Mouse (Mus musculus): Measurements from ENCODE around the gene Anapc2.
A peak's percentile ranks its signal among the peaks of the same experiment; 100 is the strongest.

The Anapc2 gene

GRCm38 (mm10) chr2:25273010-25273409 is 732 bp downstream of the Anapc2 start:
- no peak for DNase-seq

DNA sequence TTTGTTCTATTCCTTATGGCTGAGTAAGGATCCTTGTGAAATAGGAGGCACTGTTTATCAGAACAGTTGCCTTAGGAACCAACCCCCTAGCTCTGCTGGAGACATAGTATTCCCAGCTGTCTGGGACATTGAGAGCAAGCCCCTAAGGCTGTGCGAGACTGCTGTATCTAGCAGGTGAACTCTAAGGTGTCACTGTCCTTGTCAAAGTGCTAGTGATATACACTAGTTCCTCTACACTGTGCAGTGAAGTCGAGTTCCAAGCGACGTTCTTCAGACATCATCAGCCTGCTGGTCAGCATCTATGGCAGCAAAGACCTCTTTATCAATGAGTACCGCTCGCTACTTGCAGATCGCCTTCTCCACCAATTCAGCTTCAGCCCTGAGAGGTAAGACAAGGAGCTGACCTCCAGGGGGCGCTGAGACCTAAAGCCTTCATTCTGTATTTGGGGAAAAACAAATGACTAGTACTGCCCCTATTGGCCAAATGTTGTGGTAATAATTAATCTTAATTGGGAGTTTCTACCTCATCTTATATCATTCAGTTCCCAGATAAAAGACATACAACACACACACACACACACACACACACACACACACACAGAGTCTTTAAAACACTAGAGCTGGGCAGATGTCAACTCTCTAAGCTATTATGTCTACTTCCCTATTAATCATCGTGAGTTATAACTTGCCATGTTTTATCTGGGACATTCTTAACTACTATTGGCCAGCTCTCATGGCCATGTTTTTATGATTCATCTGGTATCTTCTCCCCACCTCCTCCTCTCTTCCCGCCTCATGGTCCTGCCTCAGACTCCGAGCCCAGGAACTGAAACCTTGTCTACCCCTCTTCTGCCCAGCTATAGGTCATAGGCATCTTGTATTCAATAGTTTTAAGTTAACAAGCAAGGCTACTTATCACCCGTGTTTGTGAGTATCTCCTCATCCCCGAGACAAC is 6.9 kb downstream of the Anapc2 start:
- DNase-seq: peak; percentile 90

DNA sequence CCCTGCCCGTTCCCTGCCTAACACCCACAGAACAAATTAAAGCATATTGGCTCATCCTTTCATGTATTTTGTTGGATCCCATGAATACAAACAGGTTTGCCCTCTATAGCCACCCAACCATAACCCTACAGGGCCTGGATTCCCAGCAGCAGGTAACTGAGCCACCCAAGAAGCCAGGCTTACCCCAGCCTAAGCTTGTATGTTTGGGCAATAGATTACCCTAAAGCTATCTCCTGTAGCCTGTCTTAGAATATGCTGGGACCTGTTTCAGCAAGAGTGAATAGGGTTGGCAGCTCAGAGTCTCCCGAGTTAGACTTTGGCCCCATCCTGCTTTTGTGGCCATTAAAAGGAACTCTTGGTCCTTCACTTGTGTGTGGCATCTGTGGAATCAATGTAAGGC is 13.3 kb downstream of the Anapc2 start:
- DNase-seq: no peak

- DNase-seq: no peak
These were observed 14.0 kb downstream of the Anapc2 start for GRCm38 (mm10) chr2:25286314-25286713.

- no peak for DNase-seq
These were observed 14.8 kb downstream of the Anapc2 start for GRCm38 (mm10) chr2:25286837-25287636.

DNA sequence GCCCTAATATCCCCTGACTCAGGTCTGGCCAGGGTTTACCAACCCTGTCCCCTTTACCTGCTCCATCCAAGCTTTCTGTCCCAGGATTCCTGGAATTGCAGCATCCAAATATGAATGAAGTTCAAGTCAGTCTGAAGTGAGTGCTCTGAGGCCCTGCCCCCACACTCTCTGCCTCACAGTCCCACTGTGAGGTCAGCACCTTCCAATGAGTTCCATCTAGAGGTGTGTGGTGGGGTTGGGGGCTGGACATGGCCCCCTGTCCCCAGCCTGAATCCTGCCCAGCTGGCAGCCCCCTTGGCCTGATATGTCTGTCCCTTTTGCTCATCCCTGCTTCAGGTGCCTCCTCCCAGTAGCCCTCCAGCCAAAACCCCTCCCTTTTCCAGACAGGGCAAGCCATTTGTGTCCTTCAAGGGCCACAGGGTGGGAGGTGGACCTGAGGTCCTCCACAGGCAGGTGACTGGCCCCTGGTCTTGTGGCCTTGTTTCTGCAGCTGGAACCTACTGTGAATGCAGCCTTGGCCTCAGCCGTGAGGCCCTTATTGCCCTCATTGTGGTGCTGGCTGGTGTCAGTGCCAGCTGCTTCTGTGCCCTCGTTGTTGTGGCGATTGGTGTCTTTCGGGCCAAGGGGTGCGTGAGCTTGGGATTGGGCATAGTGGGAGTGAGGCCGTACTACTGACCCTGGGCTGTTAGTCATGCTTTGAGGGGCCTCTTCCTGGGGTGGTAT is 15.8 kb downstream of the Anapc2 start, which contains the start of gene Tmem210:
Gene Tmem210 (plus strand): TSS at position 219 of the 723 bp plus-strand sequence.
- DNase-seq: no peak

- no peak for DNase-seq
These were observed 16.6 kb downstream of the Anapc2 start for GRCm38 (mm10) chr2:25288734-25289345.

GRCm38 (mm10) chr2:25289651-25290050 is 17.4 kb downstream of the Anapc2 start, which contains the start of gene Lrrc26:
TSS of gene Lrrc26 (plus strand) at chr2:25289915.
- no peak for DNase-seq

DNA sequence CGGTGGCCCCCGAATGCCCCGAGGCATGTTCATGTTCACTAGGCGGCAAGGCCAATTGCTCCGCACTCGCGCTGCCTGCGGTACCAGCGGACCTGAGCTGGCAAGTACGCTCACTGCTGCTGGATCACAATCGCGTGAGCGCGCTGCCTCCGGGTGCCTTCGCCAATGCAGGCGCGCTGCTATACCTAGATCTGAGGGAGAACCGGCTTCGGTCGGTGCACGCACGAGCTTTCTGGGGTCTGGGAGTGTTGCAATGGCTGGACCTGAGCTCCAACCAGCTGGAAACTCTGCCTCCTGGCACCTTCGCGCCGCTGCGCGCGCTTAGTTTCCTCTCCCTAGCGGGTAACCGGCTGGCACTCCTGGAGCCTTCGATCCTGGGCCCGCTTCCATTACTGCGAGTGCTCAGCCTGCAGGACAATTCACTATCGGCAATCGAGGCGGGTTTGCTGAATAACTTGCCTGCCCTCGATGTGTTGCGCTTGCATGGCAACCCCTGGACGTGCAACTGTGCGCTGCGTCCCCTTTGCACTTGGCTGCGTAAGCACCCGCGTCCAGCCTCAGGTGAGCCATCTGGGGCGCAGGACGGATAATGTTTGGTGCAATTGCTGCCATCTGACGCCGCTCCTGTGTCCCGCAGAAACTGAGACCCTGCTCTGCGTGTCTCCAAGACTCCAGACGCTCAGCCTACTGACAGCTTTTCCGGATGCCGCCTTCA is 18.0 kb downstream of the Anapc2 start:
- DNase-seq: peak; percentile 44

DNA sequence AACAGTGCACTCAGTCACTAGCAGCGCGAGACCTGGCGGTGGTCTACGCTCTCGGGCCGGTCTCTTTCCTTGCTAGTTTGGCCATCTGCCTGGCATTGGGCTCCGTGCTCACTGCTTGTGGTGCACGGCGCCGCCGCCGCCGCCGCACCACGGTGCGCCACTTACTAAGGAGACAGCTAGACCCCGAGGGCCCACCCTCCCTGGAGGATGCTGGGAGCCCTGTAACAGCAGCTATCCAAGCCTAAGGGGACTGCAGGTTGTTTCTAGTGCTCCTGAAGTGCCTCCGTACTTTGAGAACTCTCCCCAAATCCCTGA is 18.5 kb downstream of the Anapc2 start:
- DNase-seq: no peak

GRCm38 (mm10) chr2:25291184-25292053 is 19.1 kb downstream of the Anapc2 start:
- no peak for DNase-seq

DNA sequence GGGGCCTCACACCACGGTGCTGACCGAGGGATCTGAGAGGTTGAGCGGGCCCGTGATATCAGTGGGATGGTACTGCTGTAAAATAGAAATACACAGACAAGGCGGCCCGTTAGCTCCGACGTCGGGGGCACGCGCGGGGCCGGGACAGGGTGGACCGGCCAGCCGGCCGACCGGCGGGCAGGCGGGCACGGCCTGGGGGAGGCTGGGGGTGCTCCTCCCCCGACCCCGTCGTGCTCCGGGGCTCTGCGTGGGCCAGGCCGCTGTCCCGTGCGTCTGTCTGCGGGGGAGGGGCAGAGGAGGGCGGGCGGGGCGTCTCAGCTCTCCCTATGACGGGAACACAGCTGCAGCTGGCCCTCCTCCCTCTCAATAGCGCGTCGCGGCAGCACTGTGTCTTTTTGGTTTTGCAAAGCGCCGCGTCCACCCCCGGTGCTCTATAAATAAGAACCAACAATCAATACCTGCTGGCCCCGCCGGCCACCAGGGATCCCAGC is 19.8 kb downstream of the Anapc2 start:
- DNase-seq: no peak

- peak; percentile 84 for DNase-seq
These were observed 20.6 kb downstream of the Anapc2 start for GRCm38 (mm10) chr2:25292856-25293255.

DNA sequence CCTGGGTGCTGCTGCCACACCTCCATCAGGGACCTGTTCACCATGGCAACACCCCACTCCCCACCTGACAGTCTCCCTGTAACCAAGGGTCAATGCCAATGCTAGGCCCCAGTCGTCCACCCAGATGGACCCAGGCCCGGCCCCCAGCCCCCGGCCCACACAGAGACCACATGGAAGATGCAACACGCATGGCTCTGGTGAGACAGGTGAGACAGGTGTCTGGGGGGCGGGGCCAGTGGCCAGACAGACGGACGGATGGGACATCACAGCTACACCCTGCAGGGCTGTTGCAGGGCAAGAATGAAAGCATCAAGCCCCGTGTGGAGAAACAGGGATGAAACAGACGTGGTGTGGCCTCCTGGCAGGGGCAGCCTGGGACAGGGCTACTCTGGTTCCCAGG is 21.4 kb downstream of the Anapc2 start:
- DNase-seq: no peak

- DNase-seq: no peak
These were observed 24.8 kb downstream of the Anapc2 start for GRCm38 (mm10) chr2:25297093-25297492.

DNA sequence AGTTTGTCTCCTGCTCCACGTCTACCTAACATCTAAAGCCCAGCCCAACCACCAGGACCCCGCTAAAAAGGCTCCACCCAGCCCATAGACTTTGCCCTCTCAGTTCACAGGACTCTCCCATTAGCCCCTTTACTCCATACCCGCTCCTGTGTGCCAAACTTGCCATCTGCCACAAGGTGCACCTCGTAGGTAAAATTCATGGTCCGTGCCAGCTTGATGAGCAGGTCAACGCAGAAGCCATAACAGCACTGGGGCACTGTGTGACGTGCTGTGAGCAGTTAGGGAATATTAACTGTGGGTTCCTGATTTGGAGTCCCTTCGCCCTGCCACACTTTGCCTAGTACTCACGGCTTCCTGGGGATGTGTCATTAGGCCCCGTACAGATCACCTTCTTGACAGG is 25.8 kb downstream of the Anapc2 start:
- DNase-seq: no peak

DNA sequence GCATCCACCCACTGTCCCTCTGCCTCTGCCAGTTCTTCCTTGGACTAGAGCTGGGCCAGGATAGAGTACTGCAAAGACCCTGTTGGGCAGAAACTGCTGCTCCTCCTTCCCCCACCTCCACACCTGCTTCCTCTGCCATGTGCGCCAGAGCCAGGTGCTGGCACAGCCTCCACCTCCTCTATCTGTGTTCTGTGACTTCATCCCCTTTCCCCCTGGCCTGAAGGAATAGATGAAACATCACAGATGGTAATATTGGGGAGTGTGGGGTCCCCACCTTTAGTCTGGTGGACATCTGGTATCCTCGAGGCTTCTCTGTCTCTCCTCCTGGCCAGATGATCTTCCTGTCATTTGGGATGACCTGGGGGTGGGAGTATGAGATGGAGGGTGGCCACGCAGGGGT is 31.2 kb downstream of the Anapc2 start:
- no peak for DNase-seq

GRCm38 (mm10) chr2:25303931-25304656 is 31.8 kb downstream of the Anapc2 start:
- DNase-seq: no peak

DNA sequence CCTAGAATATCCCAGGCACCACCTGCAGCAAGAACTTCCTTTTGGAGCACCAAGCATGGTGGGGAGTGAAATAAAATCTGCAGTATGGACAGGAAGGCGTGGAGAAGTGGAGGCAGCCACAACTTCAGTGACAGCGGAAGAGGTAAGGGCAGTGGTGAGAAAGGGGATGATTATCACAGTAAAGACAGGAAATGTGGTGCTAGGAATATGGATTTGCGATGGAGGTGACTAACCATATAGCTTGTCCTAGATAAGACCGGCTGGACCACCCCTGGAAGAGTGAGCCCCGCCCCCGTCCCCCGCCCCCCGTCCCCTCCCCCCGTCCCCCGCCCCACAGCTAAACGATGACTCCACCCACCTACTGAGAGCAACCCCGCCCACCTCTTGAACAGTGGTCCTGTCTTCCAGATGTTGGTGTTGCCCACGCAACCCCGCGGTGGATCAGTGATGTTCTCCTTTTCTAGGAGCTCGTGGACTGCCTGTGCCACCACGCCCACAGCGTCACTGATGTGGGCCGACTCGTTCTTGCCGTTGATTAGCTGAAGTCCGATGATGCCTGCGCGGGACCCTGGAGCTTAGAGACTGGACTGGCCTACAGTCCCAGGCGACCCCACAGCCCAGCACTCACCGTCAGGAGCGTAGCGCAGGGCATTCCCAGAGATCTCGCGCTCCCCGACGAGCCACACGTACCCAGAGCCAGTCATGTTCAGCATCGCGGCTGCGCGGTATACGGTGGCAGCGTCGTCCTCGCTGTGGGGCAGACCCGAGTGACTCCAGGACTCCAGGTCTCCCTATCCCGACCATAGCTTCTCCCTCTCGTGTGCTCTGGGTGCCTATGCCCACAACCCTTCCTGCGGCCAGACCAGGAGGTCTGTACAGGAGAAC is 32.6 kb downstream of the Anapc2 start:
- peak; percentile 82 for DNase-seq

Data from retina, postnatal 1 day (tissue).